Mouse (Mus musculus) c-Kit-positive CD71-positive TER-119-negative erythroid progenitor cells, embryonic 14.5 days (primary cell): ENCODE measurements at regions not wholly inside any gene's neighbourhood (a gene's known extent, or its start where the extent isn't known, plus 50 kb on each side); places are given as distances from the start of the nearest gene placed in this dataset.
"Not testable (repeated sequence)": the region's sequence is repeated elsewhere in the genome, so short reads cannot be mapped to it uniquely, and the experiment has no call there.

Source experiments
- DNase-seq: peaks from one replicate; pipeline ENCODE4 v3.0.0-alpha.2; 2013; ENCODE audit warnings: low read depth

DNA sequence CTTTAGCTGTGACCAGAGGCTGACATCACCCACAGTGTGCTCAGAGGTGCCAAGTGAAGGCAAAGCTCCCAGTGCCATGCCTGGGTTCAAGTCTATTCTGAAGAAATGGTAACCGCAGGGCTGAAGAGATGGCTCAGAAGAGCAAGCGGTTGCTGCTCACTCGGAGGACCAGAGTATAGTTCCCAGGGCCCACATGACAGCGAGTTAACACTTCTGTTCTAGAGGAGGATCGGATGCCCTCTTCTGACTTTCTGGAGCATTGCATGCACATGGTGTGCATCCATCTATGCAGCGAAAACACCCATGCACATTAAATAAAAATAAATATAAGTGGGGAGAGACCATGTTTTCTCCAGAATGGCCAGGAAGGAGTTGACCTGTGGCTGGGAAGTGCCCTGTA, 209.5 kb downstream of the Sorl1 start:
- DNase-seq, result no peak

DNA sequence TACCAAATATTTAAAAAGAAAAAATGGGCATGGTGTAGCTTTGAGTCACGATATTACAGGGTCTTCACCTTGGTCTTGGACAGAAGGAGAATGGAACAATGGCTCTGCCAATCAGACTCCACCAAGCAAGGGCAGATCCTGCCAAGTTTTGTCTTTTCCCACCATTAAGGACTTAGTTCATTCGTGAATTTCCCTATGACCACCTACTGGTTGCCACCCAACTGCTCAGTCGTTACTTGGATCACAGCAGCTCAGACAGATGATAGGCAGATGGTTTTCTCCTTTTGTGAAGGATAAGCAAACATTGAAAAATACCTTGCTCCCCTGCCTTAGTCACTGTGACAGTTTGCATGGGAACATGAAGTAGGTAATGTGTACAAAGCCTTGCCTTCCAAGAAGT, 210.2 kb downstream of the Sorl1 start:
- no peak for DNase-seq

GRCm38 (mm10) chr9:41912482-41912881, 211.6 kb downstream of the Sorl1 start:
- no peak for DNase-seq

GRCm38 (mm10) chr9:41900606-41900974, 223.5 kb downstream of the Sorl1 start:
- no peak for DNase-seq

- no peak for DNase-seq
Observed at GRCm38 (mm10) chr9:41899766-41900605, 224.1 kb downstream of the Sorl1 start.

- DNase-seq, result no peak
Observed at GRCm38 (mm10) chr9:41895106-41895505, 229.0 kb downstream of the Sorl1 start.

DNA sequence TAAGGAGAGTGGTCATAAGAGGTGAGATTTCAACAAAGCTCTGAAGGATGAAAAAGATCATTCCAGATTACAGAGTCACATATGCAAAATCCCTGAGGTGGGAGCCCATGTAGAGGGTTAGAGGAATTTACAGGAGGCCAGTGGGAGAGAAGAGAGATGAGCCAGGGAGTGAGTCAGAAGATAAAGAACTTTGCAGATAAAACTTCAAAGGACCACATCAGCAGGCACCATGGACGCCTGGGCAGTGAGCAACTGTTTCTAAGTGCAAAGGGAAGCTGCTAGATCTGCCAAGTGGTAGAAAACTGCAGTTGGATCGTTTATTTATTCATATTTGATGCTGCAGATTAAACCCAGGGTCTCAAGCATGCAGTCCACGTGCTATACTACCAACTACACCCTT, 231.3 kb downstream of the Sorl1 start:
- DNase-seq, result no peak

GRCm38 (mm10) chr9:41891206-41891605, 232.9 kb downstream of the Sorl1 start:
- no peak for DNase-seq

DNA sequence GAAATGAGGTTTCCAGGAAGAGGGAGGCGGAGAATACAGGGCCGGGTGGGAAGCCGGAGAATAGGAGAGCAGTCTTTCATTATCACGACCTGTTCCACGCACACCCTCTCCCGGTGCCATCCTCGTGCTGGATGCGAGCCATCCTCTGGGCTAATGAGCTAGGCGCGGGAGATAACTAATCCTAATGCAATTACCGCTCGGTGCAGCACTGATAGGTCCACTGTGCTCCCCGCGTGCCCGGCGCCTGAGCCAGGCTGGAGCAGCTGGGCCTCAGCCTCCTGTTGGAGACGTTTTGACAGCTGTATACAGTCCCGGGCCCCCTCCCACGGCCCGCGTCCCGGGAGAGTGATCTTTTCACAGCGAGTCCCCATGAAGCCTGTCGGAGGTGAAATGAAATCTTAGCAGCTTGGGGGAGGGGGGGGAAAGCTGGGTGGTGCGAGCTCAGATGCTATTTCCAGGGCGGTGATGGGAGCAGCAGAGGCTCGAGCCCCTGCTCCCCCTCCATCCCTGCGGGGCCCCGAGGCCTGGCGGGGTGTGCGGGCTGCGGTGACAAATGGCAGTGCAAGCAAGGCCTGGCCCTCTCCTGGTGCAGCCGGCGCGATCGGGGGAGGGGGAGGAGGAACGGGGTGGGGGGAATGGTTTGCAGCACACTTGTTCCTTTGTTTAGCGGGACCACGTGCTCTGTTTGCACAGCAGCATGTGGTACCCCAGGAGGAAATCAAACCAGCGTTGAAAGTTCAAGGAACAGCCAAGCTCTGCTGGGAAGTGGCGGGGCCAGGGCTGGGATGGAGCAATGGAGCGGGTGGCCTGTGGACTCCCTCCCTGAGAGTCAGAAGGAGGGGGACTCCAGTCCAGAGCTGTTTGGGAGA, 233.6 kb downstream of the Sorl1 start:
- DNase-seq, result no peak

DNA sequence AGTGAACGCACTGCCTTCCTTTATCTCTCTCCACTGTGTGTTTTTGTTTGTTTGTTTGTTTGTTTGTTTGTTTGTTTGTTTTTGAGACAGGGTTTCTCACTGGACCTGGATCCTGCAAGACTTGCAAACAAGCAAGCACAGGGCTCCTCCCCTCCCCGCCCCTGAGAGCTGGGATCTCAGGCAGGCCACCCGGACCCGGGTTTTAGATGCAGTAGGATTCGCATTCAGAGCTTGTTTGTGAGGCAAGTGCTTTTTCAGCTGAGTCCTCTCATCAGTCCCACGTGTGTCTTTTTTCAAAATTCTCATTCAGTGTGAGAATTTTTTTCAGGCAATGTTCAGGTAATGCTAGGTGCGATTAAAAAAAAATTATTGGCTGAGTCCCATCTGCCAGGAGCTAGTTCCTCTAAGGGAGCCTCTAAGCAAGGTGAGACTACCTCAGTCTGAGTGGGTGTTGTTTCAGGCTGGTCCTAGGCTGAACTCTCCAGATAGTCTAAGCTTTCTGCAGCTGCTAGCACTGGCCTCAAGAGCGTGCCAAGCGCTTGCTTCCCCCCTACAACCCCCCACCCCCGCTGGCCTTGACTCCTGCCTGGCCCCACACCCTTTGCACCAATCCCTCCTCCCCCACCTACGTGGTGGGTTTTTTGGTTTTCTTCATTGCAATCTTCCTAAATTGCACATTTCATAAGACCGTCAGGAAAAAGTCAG, 234.4 kb downstream of the Sorl1 start:
- no peak for DNase-seq

- no peak for DNase-seq
Observed at GRCm38 (mm10) chr9:41888616-41889150, 235.4 kb downstream of the Sorl1 start.

DNA sequence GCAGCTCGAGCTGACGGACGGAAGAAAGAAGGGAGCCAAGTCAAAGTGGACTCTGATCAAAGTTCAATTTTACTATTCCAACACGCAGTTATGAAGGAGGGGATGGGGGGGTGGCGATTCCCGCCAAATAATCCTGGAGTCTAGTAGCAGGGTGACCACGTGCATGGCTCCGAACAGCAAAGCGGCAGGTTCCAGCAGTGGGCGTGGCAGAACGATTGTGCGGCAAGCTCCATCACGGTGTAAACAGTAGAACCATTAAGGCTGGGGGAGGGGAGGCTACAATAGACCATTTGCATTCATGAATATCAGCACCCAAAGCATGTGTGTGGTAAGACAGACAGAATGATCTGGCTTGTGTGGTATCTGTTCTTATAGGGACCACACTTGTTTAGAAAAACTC, 237.6 kb downstream of the Sorl1 start:
- DNase-seq, result not testable (repeated sequence)

DNA sequence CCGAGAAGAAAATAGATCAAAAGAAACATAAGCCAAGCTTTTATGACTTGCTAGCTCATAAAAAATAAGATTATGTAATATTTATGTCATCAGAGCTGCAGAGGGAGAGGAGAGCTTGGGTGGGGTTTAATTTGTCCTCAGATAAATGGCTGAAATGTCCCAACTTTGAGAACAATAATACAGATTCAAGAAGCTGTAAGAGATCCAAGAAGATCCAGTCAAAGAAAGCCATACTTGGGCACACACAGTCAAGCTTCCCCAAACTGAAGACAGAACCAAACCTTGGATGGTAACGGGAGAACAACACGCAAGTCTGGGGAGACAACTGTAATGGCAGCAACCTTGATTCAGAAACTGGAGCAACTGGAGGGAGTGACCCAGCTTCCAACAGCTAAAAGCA, 243.6 kb downstream of the Sorl1 start:
- no peak for DNase-seq

DNA sequence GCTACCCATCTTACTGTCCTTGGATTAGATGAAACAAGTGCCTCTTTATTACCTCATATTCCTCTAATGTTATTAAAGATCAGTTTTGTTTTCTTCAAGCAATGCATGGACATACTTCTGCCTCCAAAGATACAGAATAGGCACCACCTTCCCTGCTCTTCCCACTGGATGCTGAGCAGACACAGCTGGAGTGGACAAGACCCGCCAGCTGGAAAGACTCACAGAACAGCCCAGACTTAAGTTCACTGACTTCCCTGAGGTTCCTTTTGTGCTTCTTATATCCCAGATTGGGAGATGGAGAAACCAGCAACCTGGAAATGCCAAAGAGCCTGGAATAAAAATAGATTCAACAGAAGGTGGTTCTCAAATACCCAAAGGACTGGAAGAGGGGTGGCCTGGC, 245.0 kb downstream of the Sorl1 start:
- no peak for DNase-seq

GRCm38 (mm10) chr9:41861136-41861535, 263.0 kb downstream of the Sorl1 start:
- DNase-seq, result no peak

DNA sequence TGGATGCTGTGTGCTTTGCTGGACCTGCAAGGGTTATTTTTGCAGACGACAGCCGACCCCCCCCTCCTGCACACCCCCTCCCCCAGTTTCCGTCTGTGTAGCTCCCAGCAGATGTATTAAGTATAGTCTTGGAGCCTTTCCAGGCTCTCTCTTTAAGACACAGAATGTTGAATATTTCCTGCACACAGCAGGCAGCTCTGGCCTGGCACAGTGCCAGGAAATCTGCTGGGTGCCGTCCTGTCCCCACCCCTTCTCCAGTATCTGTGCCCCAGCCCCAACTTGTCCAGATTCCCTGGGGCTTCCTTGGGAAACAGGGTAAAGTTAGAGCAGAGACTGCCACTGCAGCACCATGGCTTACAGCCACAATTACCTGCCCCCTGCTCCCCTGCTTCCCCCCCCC, 263.4 kb downstream of the Sorl1 start:
- no peak for DNase-seq

DNA sequence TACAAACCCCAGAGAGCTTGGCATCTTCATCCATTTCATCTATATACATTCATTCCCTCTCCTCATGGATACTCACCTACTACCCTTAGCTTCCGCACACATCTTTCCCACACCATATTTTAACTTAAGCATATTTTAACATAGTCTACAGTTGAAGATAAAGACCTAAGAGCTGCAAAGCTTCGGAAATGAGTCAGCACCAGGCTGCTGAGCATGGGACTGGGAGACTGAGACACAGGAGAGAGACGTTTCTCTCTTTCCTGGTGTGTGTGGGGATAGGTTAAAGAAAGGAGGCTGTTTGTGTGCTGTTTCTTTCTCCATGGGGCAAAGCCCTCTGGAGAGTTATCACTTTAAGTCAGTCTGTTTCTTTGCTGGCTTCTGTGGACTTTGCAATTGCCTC, 264.3 kb downstream of the Sorl1 start:
- no peak for DNase-seq

- no peak for DNase-seq
Observed at GRCm38 (mm10) chr9:41852099-41852498, 272.0 kb downstream of the Sorl1 start.

DNA sequence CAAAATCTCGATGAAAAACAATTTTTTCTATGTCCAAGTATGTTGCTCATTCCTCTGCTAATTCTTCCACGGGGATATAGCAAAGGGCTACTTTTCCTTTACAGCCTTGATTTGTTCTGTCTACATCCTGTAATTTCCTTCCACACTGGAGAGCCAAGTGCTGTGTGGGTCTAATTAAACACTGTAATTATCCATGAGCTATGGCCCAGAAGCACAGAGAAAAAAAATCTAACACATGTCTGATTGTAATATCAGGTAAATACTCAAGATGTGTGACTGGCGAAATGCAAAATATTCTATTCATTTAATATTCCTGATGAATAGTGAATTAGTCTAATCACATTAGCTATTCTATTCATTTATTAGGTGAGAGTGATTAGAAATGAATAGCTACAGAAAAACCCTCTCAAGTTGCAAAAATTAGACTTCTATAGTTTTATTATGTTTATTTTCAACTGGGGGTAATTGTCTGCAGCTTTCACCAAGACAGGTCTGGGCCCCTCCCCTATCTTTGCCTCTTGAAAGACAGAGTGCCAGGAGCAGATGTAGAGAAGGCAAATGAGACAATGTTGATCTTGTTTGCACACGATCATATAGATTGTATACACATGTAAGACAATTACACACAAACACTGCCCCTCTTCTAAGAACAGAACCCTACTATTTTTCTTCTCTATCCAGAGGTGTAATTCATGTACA, 274.3 kb downstream of the Sorl1 start:
- no peak for DNase-seq

GRCm38 (mm10) chr9:41844616-41845015, 279.5 kb downstream of the Sorl1 start:
- DNase-seq, result no peak

- no peak for DNase-seq
Observed at GRCm38 (mm10) chr9:41834487-41835404, 289.4 kb downstream of the Sorl1 start.
